Mouse (Mus musculus): Measurements from ENCODE around the gene Col9a1. TPM values are rescaled to one million over a fixed set of nuclear protein-coding genes. Genes with fewer than 3 reads are reported as not detected.

The Col9a1 gene
- polyA plus RNA-seq (2014; fragmentation: Nextera tagmentation; extraction: Ambion mirVana): 79.4 and 80.8 TPM in 2 replicates

GRCm38 (mm10) chr1:24177224-24177851 is at the start of gene Col9a1:
Gene Col9a1, plus strand, starts transcription at chr1:24177610.
- H3K4me3 ChIP-seq (ENCODE audit: low read depth, low read length): no peak within 1 kb of the TSS
- H3K9me3 ChIP-seq (ENCODE audit: control insufficient read depth, low read length): no peaks in the 10 kb centered on the region
- no peaks in the 10 kb centered on the region for H3K36me3 ChIP-seq (ENCODE audit: control insufficient read depth, insufficient read depth, low read length)
- H3K27me3 ChIP-seq (ENCODE audit: control insufficient read depth, insufficient read depth, low read length): no peaks in the 10 kb centered on the region
- H3K4me2 ChIP-seq (ENCODE audit: low read depth, severe bottlenecking): no peak within 1 kb of the TSS
- no peak for DNase-seq (ENCODE audit: low spot score)
- H3K4me1 ChIP-seq (ENCODE audit: control insufficient read depth, insufficient read depth, low read length): no peaks in the 10 kb centered on the region
- no peak within 1 kb of the TSS for H3K9ac ChIP-seq (ENCODE audit: low read length)
- 77% methylated on average over 6 of the region's 6 CpGs for WGBS
- no peak within 1 kb of the TSS for H3K27ac ChIP-seq (replicated peaks; ENCODE audit: low read depth, low read length)
- no peak for ATAC-seq (ENCODE audit: insufficient number of reproducible peaks, low FRiP score, low TSS enrichment, low read depth)

GRCm38 (mm10) chr1:24127866-24128265 is 49.5 kb upstream of the Col9a1 start:
- Histone ChIP-seq H3K27ac (replicated peaks; ENCODE audit: low read depth, low read length) (no peak overlapping the region), H3K36me3 (ENCODE audit: control insufficient read depth, insufficient read depth, low read length) (no peaks in the 10 kb centered on the region), H3K27me3 (ENCODE audit: control insufficient read depth, insufficient read depth, low read length) (no peaks in the 10 kb centered on the region), H3K9me3 (ENCODE audit: control insufficient read depth, low read length) (no peaks in the 10 kb centered on the region), H3K4me2 (ENCODE audit: low read depth, severe bottlenecking) (no peak overlapping the region), H3K4me1 (ENCODE audit: control insufficient read depth, insufficient read depth, low read length) (no peaks in the 10 kb centered on the region), H3K9ac (ENCODE audit: low read length) (no peak overlapping the region), H3K4me3 (ENCODE audit: low read depth, low read length) (no peak overlapping the region)
- no peak for ATAC-seq (ENCODE audit: insufficient number of reproducible peaks, low FRiP score, low TSS enrichment, low read depth)
- WGBS: 66% methylated on average over 6 of the region's 6 CpGs
- DNase-seq (ENCODE audit: low spot score): no peak

- Histone ChIP-seq H3K4me3 (ENCODE audit: low read depth, low read length) (no peak overlapping the region), H3K4me2 (ENCODE audit: low read depth, severe bottlenecking) (no peak overlapping the region), H3K27ac (replicated peaks; ENCODE audit: low read depth, low read length) (no peak overlapping the region), H3K4me1 (ENCODE audit: control insufficient read depth, insufficient read depth, low read length) (no peaks in the 10 kb centered on the region), H3K36me3 (ENCODE audit: control insufficient read depth, insufficient read depth, low read length) (no peaks in the 10 kb centered on the region), H3K27me3 (ENCODE audit: control insufficient read depth, insufficient read depth, low read length) (no peaks in the 10 kb centered on the region), H3K9ac (ENCODE audit: low read length) (no peak overlapping the region), H3K9me3 (ENCODE audit: control insufficient read depth, low read length) (no peaks in the 10 kb centered on the region)
- DNase-seq (ENCODE audit: low spot score) (no peak), ATAC-seq (ENCODE audit: insufficient number of reproducible peaks, low FRiP score, low TSS enrichment, low read depth) (no peak)
- 44% methylated on average over 19 of the region's 19 CpGs for WGBS
Measured at GRCm38 (mm10) chr1:24133853-24134252, 43.6 kb upstream of the Col9a1 start.

- H3K27me3 ChIP-seq (ENCODE audit: control insufficient read depth, insufficient read depth, low read length): no peaks in the 10 kb centered on the region
- H3K9me3 ChIP-seq (ENCODE audit: control insufficient read depth, low read length): no peaks in the 10 kb centered on the region
- H3K27ac ChIP-seq (replicated peaks; ENCODE audit: low read depth, low read length): no peak overlapping the region
- no peak overlapping the region for H3K4me2 ChIP-seq (ENCODE audit: low read depth, severe bottlenecking)
- ATAC-seq (ENCODE audit: insufficient number of reproducible peaks, low FRiP score, low TSS enrichment, low read depth): no peak
- no peak for DNase-seq (ENCODE audit: low spot score)
- H3K4me3 ChIP-seq (ENCODE audit: low read depth, low read length): no peak overlapping the region
- no peaks in the 10 kb centered on the region for H3K36me3 ChIP-seq (ENCODE audit: control insufficient read depth, insufficient read depth, low read length)
- WGBS: 0% methylated on average over 1 of the region's 1 CpGs
- H3K9ac ChIP-seq (ENCODE audit: low read length): no peak overlapping the region
- no peaks in the 10 kb centered on the region for H3K4me1 ChIP-seq (ENCODE audit: control insufficient read depth, insufficient read depth, low read length)
Measured at GRCm38 (mm10) chr1:24134792-24135191, 42.6 kb upstream of the Col9a1 start.

- no peak overlapping the region for H3K9ac ChIP-seq (ENCODE audit: low read length)
- WGBS: 5% methylated on average over 3 of the region's 3 CpGs
- no peak overlapping the region for H3K27ac ChIP-seq (replicated peaks; ENCODE audit: low read depth, low read length)
- DNase-seq (ENCODE audit: low spot score) (peak; percentile 83), ATAC-seq (ENCODE audit: insufficient number of reproducible peaks, low FRiP score, low TSS enrichment, low read depth) (no peak; the same call in 1 of the 2 replicates)
- H3K4me3 ChIP-seq (ENCODE audit: low read depth, low read length): no peak overlapping the region
- no peak overlapping the region for H3K4me2 ChIP-seq (ENCODE audit: low read depth, severe bottlenecking)
- no peaks in the 10 kb centered on the region for H3K27me3 ChIP-seq (ENCODE audit: control insufficient read depth, insufficient read depth, low read length)
- no peaks in the 10 kb centered on the region for H3K36me3 ChIP-seq (ENCODE audit: control insufficient read depth, insufficient read depth, low read length)
- H3K4me1 ChIP-seq (ENCODE audit: control insufficient read depth, insufficient read depth, low read length): no peaks in the 10 kb centered on the region
- no peaks in the 10 kb centered on the region for H3K9me3 ChIP-seq (ENCODE audit: control insufficient read depth, low read length)
Measured at GRCm38 (mm10) chr1:24137133-24137532, 40.3 kb upstream of the Col9a1 start.

GRCm38 (mm10) chr1:24140555-24140954 is 36.9 kb upstream of the Col9a1 start:
- no peak overlapping the region for H3K4me3 ChIP-seq (ENCODE audit: low read depth, low read length)
- H3K4me2 ChIP-seq (ENCODE audit: low read depth, severe bottlenecking): no peak overlapping the region
- no peaks in the 10 kb centered on the region for H3K27me3 ChIP-seq (ENCODE audit: control insufficient read depth, insufficient read depth, low read length)
- DNase-seq (ENCODE audit: low spot score) (no peak), ATAC-seq (ENCODE audit: insufficient number of reproducible peaks, low FRiP score, low TSS enrichment, low read depth) (no peak)
- 78% methylated on average over 6 of the region's 6 CpGs for WGBS
- H3K9me3 ChIP-seq (ENCODE audit: control insufficient read depth, low read length): no peaks in the 10 kb centered on the region
- H3K4me1 ChIP-seq (ENCODE audit: control insufficient read depth, insufficient read depth, low read length): no peaks in the 10 kb centered on the region
- no peak overlapping the region for H3K9ac ChIP-seq (ENCODE audit: low read length)
- no peaks in the 10 kb centered on the region for H3K36me3 ChIP-seq (ENCODE audit: control insufficient read depth, insufficient read depth, low read length)
- H3K27ac ChIP-seq (replicated peaks; ENCODE audit: low read depth, low read length): no peak overlapping the region

GRCm38 (mm10) chr1:24143504-24143903 is 33.9 kb upstream of the Col9a1 start:
- WGBS: 90% methylated on average over 8 of the region's 8 CpGs
- Histone ChIP-seq H3K4me1 (ENCODE audit: control insufficient read depth, insufficient read depth, low read length) (no peaks in the 10 kb centered on the region), H3K27me3 (ENCODE audit: control insufficient read depth, insufficient read depth, low read length) (no peaks in the 10 kb centered on the region), H3K4me3 (ENCODE audit: low read depth, low read length) (no peak overlapping the region), H3K27ac (replicated peaks; ENCODE audit: low read depth, low read length) (no peak overlapping the region), H3K36me3 (ENCODE audit: control insufficient read depth, insufficient read depth, low read length) (no peaks in the 10 kb centered on the region), H3K4me2 (ENCODE audit: low read depth, severe bottlenecking) (no peak overlapping the region), H3K9me3 (ENCODE audit: control insufficient read depth, low read length) (no peaks in the 10 kb centered on the region), H3K9ac (ENCODE audit: low read length) (no peak overlapping the region)
- no peak for ATAC-seq (ENCODE audit: insufficient number of reproducible peaks, low FRiP score, low TSS enrichment, low read depth)
- DNase-seq (ENCODE audit: low spot score): no peak

GRCm38 (mm10) chr1:24157751-24158150 is 19.7 kb upstream of the Col9a1 start:
- Histone ChIP-seq H3K4me2 (ENCODE audit: low read depth, severe bottlenecking) (no peak overlapping the region), H3K36me3 (ENCODE audit: control insufficient read depth, insufficient read depth, low read length) (no peaks in the 10 kb centered on the region), H3K9ac (ENCODE audit: low read length) (no peak overlapping the region), H3K27me3 (ENCODE audit: control insufficient read depth, insufficient read depth, low read length) (no peaks in the 10 kb centered on the region), H3K27ac (replicated peaks; ENCODE audit: low read depth, low read length) (no peak overlapping the region), H3K4me1 (ENCODE audit: control insufficient read depth, insufficient read depth, low read length) (no peaks in the 10 kb centered on the region), H3K4me3 (ENCODE audit: low read depth, low read length) (no peak overlapping the region), H3K9me3 (ENCODE audit: control insufficient read depth, low read length) (no peaks in the 10 kb centered on the region)
- 96% methylated on average over 5 of the region's 5 CpGs for WGBS
- DNase-seq (ENCODE audit: low spot score) (no peak), ATAC-seq (ENCODE audit: insufficient number of reproducible peaks, low FRiP score, low TSS enrichment, low read depth) (no peak)

- H3K27me3 ChIP-seq (ENCODE audit: control insufficient read depth, insufficient read depth, low read length): no peaks in the 10 kb centered on the region
- DNase-seq (ENCODE audit: low spot score): no peak
- no peaks in the 10 kb centered on the region for H3K9me3 ChIP-seq (ENCODE audit: control insufficient read depth, low read length)
- H3K27ac ChIP-seq (replicated peaks; ENCODE audit: low read depth, low read length): no peak overlapping the region
- H3K4me3 ChIP-seq (ENCODE audit: low read depth, low read length): no peak overlapping the region
- H3K36me3 ChIP-seq (ENCODE audit: control insufficient read depth, insufficient read depth, low read length): no peaks in the 10 kb centered on the region
- H3K4me2 ChIP-seq (ENCODE audit: low read depth, severe bottlenecking): no peak overlapping the region
- ATAC-seq (ENCODE audit: insufficient number of reproducible peaks, low FRiP score, low TSS enrichment, low read depth): no peak
- H3K9ac ChIP-seq (ENCODE audit: low read length): no peak overlapping the region
- no peaks in the 10 kb centered on the region for H3K4me1 ChIP-seq (ENCODE audit: control insufficient read depth, insufficient read depth, low read length)
- 53% methylated on average over 6 of the region's 6 CpGs for WGBS
Measured at GRCm38 (mm10) chr1:24169410-24169809, 8.0 kb upstream of the Col9a1 start.
